Mouse (Mus musculus) cerebellum, adult 11-12 months (tissue): Measurements from ENCODE around the gene Ubl4b.

Experiments used
- DNase-seq: peaks from one replicate; pipeline ENCODE4 v3.0.0; 2022

The Ubl4b gene

GRCm38 (mm10) chr3:107517631-107518108 is 37.2 kb downstream of the Ubl4b start, which contains the start of gene Slc6a17:
Slc6a17 (minus strand) TSS chr3:107518018.
- peak; percentile 86 for DNase-seq

- DNase-seq, result peak; percentile 75
Observed at GRCm38 (mm10) chr3:107516776-107517630, 37.9 kb downstream of the Ubl4b start.

GRCm38 (mm10) chr3:107515989-107516388 is 38.9 kb downstream of the Ubl4b start:
- DNase-seq, result no peak

GRCm38 (mm10) chr3:107511416-107511815 is 43.5 kb downstream of the Ubl4b start:
- no peak for DNase-seq

GRCm38 (mm10) chr3:107508696-107509095 is 46.2 kb downstream of the Ubl4b start:
- peak; percentile 70 for DNase-seq

- no peak for DNase-seq
Observed at GRCm38 (mm10) chr3:107507966-107508365, 46.9 kb downstream of the Ubl4b start.

- DNase-seq, result no peak
Observed at GRCm38 (mm10) chr3:107506531-107506930, 48.3 kb downstream of the Ubl4b start.

GRCm38 (mm10) chr3:107505464-107506367 is 49.2 kb downstream of the Ubl4b start:
- no peak for DNase-seq

- DNase-seq, result no peak
Observed at GRCm38 (mm10) chr3:107504542-107504941, 50.3 kb downstream of the Ubl4b start.

GRCm38 (mm10) chr3:107503716-107504115 is 51.2 kb downstream of the Ubl4b start:
- no peak for DNase-seq
